Mouse (Mus musculus) midbrain, embryonic 12.5 days (tissue): ENCODE data around the gene 1110032F04Rik. TPM values are rescaled to one million over a fixed set of nuclear protein-coding genes. Genes with fewer than 3 reads are reported as not detected.

Experiments
- polyA plus RNA-seq: library from polyadenylated mRNA; unstranded; fragments of >200 nt; fragmentation: Nextera tagmentation; extraction: Ambion mirVana; gene quantifications from 2 replicates; pipeline ENCODE4 v1.2.1, GENCODE M21; 2016

The 1110032F04Rik gene
- polyA plus RNA-seq, 1 experiment from 2014 or later: 2.5 TPM

Other genes with a start within 250 kb of the 1110032F04Rik start
- gene Il12a, start 178.9 kb upstream of the 1110032F04Rik start, polyA plus RNA-seq: not detected in 2 replicates
- 16.2 and 20.4 TPM in 2 replicates for gene Ift80, start 135.0 kb downstream of the 1110032F04Rik start, polyA plus RNA-seq
- gene Smc4, start 135.2 kb downstream of the 1110032F04Rik start, polyA plus RNA-seq: 172 and 187 TPM in 2 replicates
- gene Trim59, start 175.2 kb downstream of the 1110032F04Rik start, polyA plus RNA-seq: 166 and 171 TPM in 2 replicates